ENCODE assay signal across 20 mouse cellular contexts in the genomic region with DNA sequence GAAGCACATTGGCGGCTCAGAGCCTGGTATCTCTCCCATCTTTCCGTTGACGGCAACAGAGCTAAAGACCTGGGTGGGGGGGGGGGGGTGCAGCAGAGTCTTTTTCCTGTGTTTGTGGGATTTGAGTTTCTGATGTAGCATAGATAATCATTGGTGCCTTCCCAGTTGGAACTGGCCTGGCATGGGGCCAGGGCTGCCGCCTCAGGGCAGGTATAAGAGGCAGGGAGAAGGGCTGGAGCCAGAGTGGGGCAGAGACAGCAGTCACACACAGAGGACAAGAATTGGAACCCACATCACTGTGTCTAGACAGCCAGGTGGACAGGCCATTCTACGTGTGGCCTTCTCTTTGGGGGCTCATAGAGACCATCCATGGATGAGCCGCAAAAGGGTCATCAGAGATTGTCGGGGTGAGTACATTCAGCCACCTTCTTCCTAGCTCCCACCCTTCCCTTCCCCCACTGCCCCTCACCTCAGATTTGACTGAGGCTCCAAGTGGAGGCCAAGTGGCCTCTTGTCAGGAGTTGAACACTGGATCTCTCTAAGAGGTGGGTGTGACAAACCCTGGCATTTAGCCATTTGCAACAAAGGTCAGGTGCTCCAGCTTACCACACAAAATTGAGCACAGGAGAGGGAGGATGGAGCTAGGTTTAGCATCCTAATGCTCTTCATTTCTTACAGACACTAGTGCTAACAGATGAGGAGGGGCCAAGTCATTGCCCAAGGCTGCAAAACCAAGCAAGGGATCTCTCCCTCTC. TPM values are rescaled to one million over a fixed set of nuclear protein-coding genes. Genes with fewer than 3 reads are reported as not detected.
DNase-seq lines count a peak whose midpoint lies in the region.
"Had no signal": no experiment of that assay in that cellular context is flagged by ENCODE, and none has a peak within 500 bp of the region (broad histone marks: within the 10 kb centered on the region; RNA-seq: fewer than 3 reads in every experiment).

No protein-coding gene starts in this region.

- DNase-seq in cerebellum, postnatal 10 days = peak; percentile 57 to 64
- no peak for DNase-seq in cerebellum, adult 11 months
- DNase-seq in left cerebral cortex, postnatal 4 days = peak; percentile 43
- no peak for DNase-seq in left cerebral cortex, adult 11 months (ENCODE audit: low spot score)
- peak; percentile 32 to 62 for DNase-seq in cerebellum, postnatal 25 days
- peak; percentile 73 for DNase-seq in lung, postnatal 36 days
- no peak for DNase-seq in testis, postnatal 14 days (ENCODE audit: low spot score)
- DNase-seq: B cell, adult 2 months; gastrocnemius, postnatal 36 days; lung, embryonic 14.5 days had no signal

- intact Hi-C loops in left cerebral cortex, postnatal 4 days (cut with DNase I) = no loop called here

RNA-seq across cellular contexts. Expression of a gene that starts 1.8 kb away (rescaled TPM):
- total RNA-seq in left cerebral cortex, postnatal 4 days (2021) = not detected
- total RNA-seq: adrenal gland, adult 18-20 months; adrenal gland, postnatal 4 days; CH12.LX; G1E; gastrocnemius, adult 18-20 months; gastrocnemius, postnatal 36 days; heart, adult 8-10 months; hematopoietic stem cell, adult 5-6 weeks; layer of hippocampus, postnatal 10 days; megakaryocyte, adult 5-6 weeks; monocyte, adult 5-6 weeks had no signal

RNA-seq across cellular contexts. Expression of a gene that starts 6.0 kb away (rescaled TPM):
- 100 to 1,000 TPM; 104 to 108 TPM for total RNA-seq in left cerebral cortex, postnatal 4 days (2021)

RNA-seq across cellular contexts. Expression of a gene that starts 50.1 kb away (rescaled TPM):
- total RNA-seq in left cerebral cortex, postnatal 4 days (2021) = 10 to 100 TPM; 18.0 to 18.7 TPM

Comparison
In these comparisons a context has a peak if more than half of its experiments do, and no peak if none do; other contexts are left out.
1. DNase-seq: peak in cerebellum, postnatal 10 days (2 of 2), left cerebral cortex, postnatal 4 days (single experiment), cerebellum, postnatal 25 days (2 of 2) and lung, postnatal 36 days (single experiment); none in cerebellum, adult 11 months (single experiment), left cerebral cortex, adult 11 months (single experiment) and testis, postnatal 14 days (single experiment).